14 mouse cellular contexts compared by ENCODE assay signal in genomic region chr1:183783440-183784130, GRCm38 (mm10).
A peak's percentile ranks its signal among the peaks of the same experiment; 100 is the strongest.
DNase-seq lines count a peak whose midpoint lies in the region; ATAC-seq lines count a peak whose summit lies in the region.
"Had no signal": no experiment of that assay in that cellular context is flagged by ENCODE, and none has a peak within 500 bp of the region (broad histone marks: within the 10 kb centered on the region; RNA-seq: fewer than 3 reads in every experiment).

No protein-coding gene starts in this region.

- H3K27me3 ChIP-seq in hindbrain, embryonic 15.5 days: no peaks in the 10 kb centered on the region
- H3K27me3 ChIP-seq in hindbrain, embryonic 12.5 days: no peaks in the 10 kb centered on the region
- H3K27me3 ChIP-seq in embryonic facial prominence, embryonic 10.5 days (replicated peaks; ENCODE audit: low read depth, poor library complexity, severe bottlenecking): no peaks in the 10 kb centered on the region
- H3K27me3 ChIP-seq in midbrain, embryonic 14.5 days (ENCODE audit: control insufficient read depth, insufficient read depth, low read length): no peaks in the 10 kb centered on the region

- 0 out of 2 replicates have a peak overlapping the region, but pooled peaks have one; percentile 34 for H3K27ac ChIP-seq in hindbrain, embryonic 15.5 days (replicated peaks)
- no peak overlapping the region for H3K27ac ChIP-seq in hindbrain, embryonic 12.5 days
- no peak overlapping the region for H3K27ac ChIP-seq in embryonic facial prominence, embryonic 10.5 days (replicated peaks)
- no peak overlapping the region for H3K27ac ChIP-seq in midbrain, embryonic 14.5 days (replicated peaks; ENCODE audit: low read depth, low read length)

- H3K4me3 ChIP-seq in hindbrain, embryonic 15.5 days: no peak overlapping the region
- H3K4me3 ChIP-seq in hindbrain, embryonic 12.5 days: no peak overlapping the region
- no peak overlapping the region for H3K4me3 ChIP-seq in embryonic facial prominence, embryonic 10.5 days
- no peak overlapping the region for H3K4me3 ChIP-seq in midbrain, embryonic 14.5 days (replicated peaks; ENCODE audit: low read depth, low read length)

- ATAC-seq in hindbrain, embryonic 15.5 days (ENCODE audit: low FRiP score, low read depth): no peak
- ATAC-seq in hindbrain, embryonic 12.5 days (ENCODE audit: low FRiP score): no peak
- no peak; the same call in 1 of the 2 replicates for ATAC-seq in midbrain, embryonic 14.5 days (ENCODE audit: low FRiP score, low TSS enrichment)
- ATAC-seq: intestine, embryonic 16.5 days had no signal

- peaks cover 8% of the 10 kb centered on the region for H3K4me1 ChIP-seq in hindbrain, embryonic 15.5 days (replicated peaks)
- H3K4me1 ChIP-seq in hindbrain, embryonic 12.5 days: no peaks in the 10 kb centered on the region
- H3K4me1 ChIP-seq in embryonic facial prominence, embryonic 10.5 days: peaks cover 9% of the 10 kb centered on the region
- no peaks in the 10 kb centered on the region for H3K4me1 ChIP-seq in midbrain, embryonic 14.5 days (ENCODE audit: control insufficient read depth, insufficient read depth, low read length)

- no peaks in the 10 kb centered on the region for H3K9me3 ChIP-seq in hindbrain, embryonic 15.5 days
- H3K9me3 ChIP-seq in hindbrain, embryonic 12.5 days (replicated peaks): no peaks in the 10 kb centered on the region
- H3K9me3 ChIP-seq in embryonic facial prominence, embryonic 10.5 days: no peaks in the 10 kb centered on the region
- no peaks in the 10 kb centered on the region for H3K9me3 ChIP-seq in midbrain, embryonic 14.5 days (ENCODE audit: control insufficient read depth, low read length)

- no peak overlapping the region for H3K9ac ChIP-seq in hindbrain, embryonic 15.5 days
- no peak overlapping the region for H3K9ac ChIP-seq in hindbrain, embryonic 12.5 days
- no peak overlapping the region for H3K9ac ChIP-seq in midbrain, embryonic 14.5 days (replicated peaks; ENCODE audit: low read length)

- 50% methylated on average over 8 of the region's 8 CpGs for WGBS in hindbrain, embryonic 15.5 days
- WGBS in hindbrain, embryonic 12.5 days: 67% methylated on average over 8 of the region's 8 CpGs
- 58% methylated on average over 8 of the region's 8 CpGs for WGBS in embryonic facial prominence, embryonic 10.5 days
- WGBS in midbrain, embryonic 14.5 days: 52% methylated on average over 8 of the region's 8 CpGs

- no peak overlapping the region for H3K4me2 ChIP-seq in hindbrain, embryonic 15.5 days
- H3K4me2 ChIP-seq in hindbrain, embryonic 12.5 days (replicated peaks): no peak overlapping the region
- H3K4me2 ChIP-seq in midbrain, embryonic 14.5 days (ENCODE audit: low read length): no peak overlapping the region

- H3K36me3 ChIP-seq in hindbrain, embryonic 15.5 days: no peaks in the 10 kb centered on the region
- no peaks in the 10 kb centered on the region for H3K36me3 ChIP-seq in hindbrain, embryonic 12.5 days
- no peaks in the 10 kb centered on the region for H3K36me3 ChIP-seq in embryonic facial prominence, embryonic 10.5 days (replicated peaks)
- no peaks in the 10 kb centered on the region for H3K36me3 ChIP-seq in midbrain, embryonic 14.5 days (ENCODE audit: control insufficient read depth, insufficient read depth, low read length)

- DNase-seq in embryo, embryonic 10 days (ENCODE audit: low spot score): peak; percentile 11
- DNase-seq in embryo, embryonic 9.5 days (ENCODE audit: extremely low spot score): no peak
- peak; percentile 10 for DNase-seq in embryonic facial prominence, embryonic 10.5 days (ENCODE audit: low spot score)
- peak; percentile 58 for DNase-seq in midbrain, embryonic 14.5 days
- DNase-seq in urinary bladder, postnatal 25 days (ENCODE audit: low spot score): no peak
- no peak for DNase-seq in layer of hippocampus, adult 9-10 months (ENCODE audit: low spot score)
- DNase-seq: adrenal gland, adult 2 months; cerebellum, adult 18-20 months; kidney, postnatal 25 days; lung, adult 18-20 months; right cerebral cortex, postnatal 25 days had no signal

Comparison
In these comparisons a context has a peak if more than half of its experiments do, and no peak if none do; other contexts are left out.
1. DNase-seq: peak in embryo, embryonic 10 days (single experiment), embryonic facial prominence, embryonic 10.5 days (single experiment) and midbrain, embryonic 14.5 days (single experiment); none in embryo, embryonic 9.5 days (single experiment), urinary bladder, postnatal 25 days (single experiment) and layer of hippocampus, adult 9-10 months (single experiment).